Mouse (Mus musculus): ENCODE measurements around the gene BC030499. TPM values are rescaled to one million over a fixed set of nuclear protein-coding genes. Genes with fewer than 3 reads are reported as not detected.

BC030499 gene
- 0.30 TPM for polyA plus RNA-seq (2017; shearing (Covaris generic))

GRCm38 (mm10) chr11:78290654-78291053 lies at the start of gene BC030499:
BC030499 (plus strand) TSS chr11:78290841.

GRCm38 (mm10) chr11:78245627-78246317 lies 44.9 kb upstream of the BC030499 start, which contains the start of the genes Sdf2 and Supt6:
Sdf2 (plus strand) TSS chr11:78245746.
Supt6 (minus strand) TSS chr11:78245987.

GRCm38 (mm10) chr11:78261380-78262352 lies 29.0 kb upstream of the BC030499 start, which contains the start of gene 2610507B11Rik:
2610507B11Rik (plus strand) TSS chr11:78261752.

GRCm38 (mm10) chr11:78301357-78302084 lies 10.9 kb downstream of the BC030499 start, which contains the start of gene Spag5:
Spag5 (plus strand) TSS chr11:78301529.

GRCm38 (mm10) chr11:78322860-78323259 lies 32.2 kb downstream of the BC030499 start, which contains the start of gene Aldoc:
Aldoc (plus strand) TSS chr11:78322968.

GRCm38 (mm10) chr11:78327634-78328511 lies 37.2 kb downstream of the BC030499 start, which contains the start of gene Pigs:
Pigs (plus strand) TSS chr11:78328415.

GRCm38 (mm10) chr11:78343381-78344327 lies 53.0 kb downstream of the BC030499 start, which contains the start of gene Unc119:
Unc119 (plus strand) TSS chr11:78343482.

Other genes starting within 250 kb of the BC030499 start
- 40.5 TPM for gene Eral1, start 210.5 kb upstream of the BC030499 start, polyA plus RNA-seq (2017; shearing (Covaris generic))
- gene Fam222b, start 196.2 kb upstream of the BC030499 start, polyA plus RNA-seq (2017; shearing (Covaris generic)) = 28.8 TPM
- 6.3 TPM for gene Traf4, start 125.3 kb upstream of the BC030499 start, polyA plus RNA-seq (2017; shearing (Covaris generic))
- 14.2 TPM for gene Nek8, start 114.2 kb upstream of the BC030499 start, polyA plus RNA-seq (2017; shearing (Covaris generic))
- gene Tlcd1, start 114.1 kb upstream of the BC030499 start, polyA plus RNA-seq (2017; shearing (Covaris generic)) = 4.6 TPM
- gene Rpl23a, start 107.3 kb upstream of the BC030499 start, polyA plus RNA-seq (2017; shearing (Covaris generic)) = 1,229 TPM
- 0.80 TPM for gene Rab34, start 102.4 kb upstream of the BC030499 start, polyA plus RNA-seq (2017; shearing (Covaris generic))
- 0.82 TPM for gene Proca1, start 97.4 kb upstream of the BC030499 start, polyA plus RNA-seq (2017; shearing (Covaris generic))
- 100 TPM for gene Sdf2, start 45.1 kb upstream of the BC030499 start, polyA plus RNA-seq (2017; shearing (Covaris generic))
- 62.3 TPM for gene Supt6, start 44.9 kb upstream of the BC030499 start, polyA plus RNA-seq (2017; shearing (Covaris generic))
- 91.3 TPM for gene 2610507B11Rik, start 29.1 kb upstream of the BC030499 start, polyA plus RNA-seq (2017; shearing (Covaris generic))
- gene Spag5, start 10.7 kb downstream of the BC030499 start, polyA plus RNA-seq (2017; shearing (Covaris generic)) = 2.6 TPM
- 13.5 TPM for gene Aldoc, start 32.1 kb downstream of the BC030499 start, polyA plus RNA-seq (2017; shearing (Covaris generic))
- gene Pigs, start 37.6 kb downstream of the BC030499 start, polyA plus RNA-seq (2017; shearing (Covaris generic)) = 148 TPM
- gene Unc119, start 52.6 kb downstream of the BC030499 start, polyA plus RNA-seq (2017; shearing (Covaris generic)) = 33.6 TPM
- not detected for gene Foxn1, start 95.7 kb downstream of the BC030499 start, polyA plus RNA-seq (2017; shearing (Covaris generic))
- gene Slc13a2, start 131.4 kb downstream of the BC030499 start, polyA plus RNA-seq (2017; shearing (Covaris generic)) = not detected
- gene Slc46a1, start 174.9 kb downstream of the BC030499 start, polyA plus RNA-seq (2017; shearing (Covaris generic)) = 2.4 TPM
- 2.2 TPM for gene Sarm1, start 206.9 kb downstream of the BC030499 start, polyA plus RNA-seq (2017; shearing (Covaris generic))
- not detected for gene Vtn, start 208.2 kb downstream of the BC030499 start, polyA plus RNA-seq (2017; shearing (Covaris generic))
- gene Sebox, start 212.6 kb downstream of the BC030499 start, polyA plus RNA-seq (2017; shearing (Covaris generic)) = not detected
- gene Tmem199, start 221.3 kb downstream of the BC030499 start, polyA plus RNA-seq (2017; shearing (Covaris generic)) = 50.4 TPM
- 41.5 TPM for gene Poldip2, start 221.4 kb downstream of the BC030499 start, polyA plus RNA-seq (2017; shearing (Covaris generic))
- gene Tnfaip1, start 245.5 kb downstream of the BC030499 start, polyA plus RNA-seq (2017; shearing (Covaris generic)) = 25.7 TPM
- gene Ift20, start 245.5 kb downstream of the BC030499 start, polyA plus RNA-seq (2017; shearing (Covaris generic)) = 122 TPM

Data from inflammation-experienced regulatory T-cells, adult 16 weeks (primary cell).